Mouse (Mus musculus) embryonic fibroblast, embryonic 13.5 days (primary cell): ENCODE measurements around the gene Tesk1.
A peak's percentile ranks its signal among the peaks of the same experiment; 100 is the strongest.

Experiments
- CTCF ChIP-seq: IDR thresholded peaks from 2 replicates; pipeline ENCODE4 v1.5.1; 2011; ENCODE audit warnings: mild to moderate bottlenecking, control low read depth, low read length, moderate library complexity, borderline replicate concordance; ENCODE audit not compliant: insufficient read depth
- POLR2A ChIP-seq: IDR thresholded peaks from 2 replicates; pipeline ENCODE4 v1.6.1; 2011; ENCODE audit warnings: low read depth, mild to moderate bottlenecking, control low read depth, low read length, moderate library complexity

DNA sequence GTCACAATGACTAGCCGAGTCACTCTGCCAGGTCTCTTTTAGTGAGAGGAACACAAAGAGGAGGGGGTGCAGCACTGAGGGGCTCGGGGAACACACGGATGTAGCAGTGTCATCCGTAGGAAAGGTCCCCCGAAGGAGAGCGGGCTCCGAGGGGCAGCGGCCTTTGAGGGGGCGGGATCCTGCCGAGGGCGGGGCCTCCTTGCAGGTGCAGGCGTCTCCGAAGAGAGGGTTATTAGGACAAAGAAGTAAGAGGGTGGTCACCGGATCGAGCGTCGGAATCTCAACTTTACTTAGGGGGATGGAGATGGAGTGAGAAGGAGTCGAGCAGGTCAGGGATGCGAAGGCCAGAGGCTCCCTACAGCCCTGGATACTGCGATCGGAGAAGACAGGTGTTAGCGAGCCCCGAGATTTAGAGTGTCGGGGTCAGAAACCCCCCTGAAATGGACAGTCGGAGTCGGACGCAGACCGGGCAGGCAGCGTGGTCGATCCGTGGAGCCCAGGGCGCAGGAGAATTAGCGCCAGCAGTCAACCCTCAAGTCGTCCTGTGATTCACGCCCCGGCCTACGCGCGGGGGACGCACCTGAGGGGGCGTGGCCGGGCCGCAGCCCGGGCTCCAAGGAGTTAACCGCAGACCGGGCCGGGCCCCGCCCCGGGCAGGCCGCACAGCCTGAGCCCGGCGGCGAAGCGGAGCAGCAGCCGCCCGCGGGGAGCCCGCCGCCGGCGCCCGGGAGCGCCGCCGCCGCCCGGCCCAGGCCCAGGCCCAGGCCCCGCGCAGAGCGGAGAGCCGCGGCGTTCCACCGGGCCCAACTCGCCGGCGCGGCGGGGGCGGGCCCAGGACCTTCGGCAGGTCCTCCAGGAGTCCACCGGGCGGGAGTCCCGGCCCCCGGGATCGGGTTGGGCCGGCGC is 970 bp downstream of the Tesk1 start:
- TF ChIP-seq POLR2A (peak; percentile 65), CTCF (no peak)
